Mouse (Mus musculus) liver, postnatal 0 days (tissue): ENCODE measurements around the gene Jak3.

ENCODE experiments used
- CTCF ChIP-seq: sonication (generic); IDR thresholded peaks from 2 replicates; pipeline ENCODE4 v1.5.1; 2016; ENCODE audit warnings: antibody characterized with exemption, low read depth
- EP300 ChIP-seq: IDR thresholded peaks from 2 replicates; pipeline ENCODE4 v1.6.1; 2016; ENCODE audit warnings: antibody characterized with exemption, low read depth, mild to moderate bottlenecking

- TF ChIP-seq CTCF (no peak), EP300 (no peak)
Observed at GRCm38 (mm10) chr8:71711574-71711973, 35.5 kb downstream of the Jak3 start.
